Mouse (Mus musculus) intestine, postnatal 0 days (tissue): Measurements from ENCODE around the gene Fhl5. TPM values are rescaled to one million over a fixed set of nuclear protein-coding genes. Genes with fewer than 3 reads are reported as not detected.
A peak's percentile ranks its signal among the peaks of the same experiment; 100 is the strongest.
"Not testable (repeated sequence)": the region's sequence is repeated elsewhere in the genome, so short reads cannot be mapped to it uniquely, and the experiment has no call there.

ENCODE experiments used
- ATAC-seq: fragments of 200-750 bp; cut with Nextera tagmentation; 2 replicates; pipeline ENCODE4 v1.8.0; 2017; ENCODE audit warnings: mild to moderate bottlenecking, moderate TSS enrichment, moderate library complexity
- H3K27ac ChIP-seq: fragments of 300-500 bp; sonication (generic); 2 replicates; pipeline ENCODE4 v1.5.1; 2014; ENCODE audit warnings: mild to moderate bottlenecking, low read depth, low read length, moderate library complexity
- H3K27me3 ChIP-seq: fragments of 300-500 bp; sonication (generic); replicated peaks from 2 replicates; pipeline ENCODE4 v1.6.1; 2014; ENCODE audit warnings: low read length, mixed read lengths; ENCODE audit not compliant: control insufficient read depth, insufficient read depth
- H3K36me3 ChIP-seq: fragments of 300-500 bp; sonication (generic); 2 replicates; pipeline ENCODE4 v1.6.1; 2014; ENCODE audit warnings: mild to moderate bottlenecking, moderate library complexity; ENCODE audit not compliant: control insufficient read depth, insufficient read depth
- H3K4me1 ChIP-seq: fragments of 300-500 bp; sonication (generic); replicated peaks from 2 replicates; pipeline ENCODE4 v1.6.1; 2014; ENCODE audit warnings: antibody characterized with exemption, low read length, mixed read lengths; ENCODE audit not compliant: control insufficient read depth, insufficient read depth
- H3K4me2 ChIP-seq: fragments of 300-500 bp; sonication (generic); replicated peaks from 2 replicates; pipeline ENCODE4 v1.6.1; 2014; ENCODE audit warnings: low read depth, mild to moderate bottlenecking, moderate library complexity
- H3K4me3 ChIP-seq: fragments of 300-500 bp; sonication (generic); 2 replicates; pipeline ENCODE4 v1.5.1; 2014; ENCODE audit warnings: low read depth, low read length
- H3K9ac ChIP-seq: fragments of 300-500 bp; sonication (generic); 2 replicates; pipeline ENCODE4 v1.6.1; 2014; ENCODE audit warnings: mild to moderate bottlenecking, low read depth, low read length
- H3K9me3 ChIP-seq: fragments of 300-500 bp; sonication (generic); 2 replicates; pipeline ENCODE4 v1.6.1; 2016; ENCODE audit warnings: mixed run types; ENCODE audit not compliant: control insufficient read depth
- CTCF ChIP-seq: sonication (generic); IDR thresholded peaks from 2 replicates; pipeline ENCODE4 v1.5.1; 2016; ENCODE audit warnings: low read depth, mild to moderate bottlenecking, control low read depth, antibody characterized with exemption, moderate library complexity
- WGBS: fragments of 180-500 bp; shearing (Covaris S2); extraction: QIAGEN DNeasy Blood & Tissue Kit; methylation state at CpG from one replicate; pipeline ENCODE4 v1.1.7; 2014; 5-methylcytosine and 5-hydroxymethylcytosine counted together
- polyA plus RNA-seq: library from polyadenylated mRNA; unstranded; fragments of >200 nt; fragmentation: Nextera tagmentation; extraction: Ambion mirVana; gene quantifications from 2 replicates; pipeline ENCODE4 v1.2.1, GENCODE M21; 2015

Fhl5 gene
- polyA plus RNA-seq, 1 experiment from 2014 or later: 0.69 TPM

DNA sequence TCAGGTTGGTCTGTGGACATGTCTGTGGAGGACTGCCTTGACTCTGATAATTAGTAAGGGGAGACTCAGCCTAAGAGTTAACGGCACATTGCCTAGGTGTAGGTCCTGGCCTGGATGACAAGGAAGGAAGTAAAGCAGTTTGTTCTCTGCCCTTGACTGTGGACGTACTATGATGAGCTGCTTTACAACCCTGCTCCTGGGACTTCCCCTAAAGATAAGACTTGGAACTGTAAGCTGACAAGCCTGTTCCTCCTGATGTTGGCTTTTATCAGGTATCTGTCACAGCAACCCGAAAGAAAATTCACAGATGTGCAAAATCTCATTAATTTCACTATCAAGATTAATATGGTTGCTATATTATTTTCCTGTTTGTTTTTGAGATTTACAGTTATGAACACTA is 24.5 kb upstream of the Fhl5 start:
- H3K4me3 ChIP-seq: no peak overlapping the region

DNA sequence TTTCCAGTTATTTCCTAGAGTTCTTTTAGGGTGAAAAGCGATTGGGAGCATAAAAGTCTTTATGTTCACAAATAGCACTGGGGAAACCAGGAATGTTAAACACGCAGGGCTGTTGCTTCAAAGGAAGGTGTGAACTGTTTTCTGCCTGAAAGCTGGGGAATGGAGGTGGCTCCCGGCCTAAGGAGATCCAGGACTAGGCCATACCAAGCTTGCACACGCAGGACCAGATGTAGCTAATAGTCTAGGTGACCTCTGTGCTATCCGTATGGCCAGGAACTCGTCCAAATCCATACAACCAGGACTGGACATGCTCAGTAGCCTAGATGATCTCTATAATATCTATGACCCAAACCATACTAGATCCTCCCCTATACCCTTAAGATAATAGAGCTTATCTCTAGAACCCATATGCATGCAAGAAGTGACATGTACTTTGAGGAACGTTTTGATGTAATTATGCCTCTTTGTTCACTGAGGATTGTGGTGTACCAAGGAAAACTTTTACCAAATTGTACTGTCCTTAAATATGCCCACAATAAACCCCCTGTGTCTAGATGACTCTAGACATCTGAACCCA is 15.2 kb upstream of the Fhl5 start:
- Histone ChIP-seq H3K27me3 (no peaks in the 10 kb centered on the region), H3K27ac (no peak overlapping the region), H3K4me3 (no peak overlapping the region), H3K4me1 (no peaks in the 10 kb centered on the region), H3K9me3 (no peaks in the 10 kb centered on the region), H3K36me3 (peaks cover 47% of the 10 kb centered on the region), H3K9ac (no peak overlapping the region), H3K4me2 (no peak overlapping the region)
- ATAC-seq: no peak
- no peak for TF ChIP-seq CTCF
- WGBS: 91% methylated on average over 7 of the region's 7 CpGs

More for the DNA sequence above, 24.5 kb upstream of the Fhl5 start:
- WGBS: 55% methylated on average over 3 of the region's 3 CpGs
- Histone ChIP-seq H3K27ac (no peak overlapping the region), H3K9ac (no peak overlapping the region), H3K36me3 (peaks cover 49% of the 10 kb centered on the region), H3K4me2 (no peak overlapping the region), H3K9me3 (no peaks in the 10 kb centered on the region), H3K4me1 (no peaks in the 10 kb centered on the region), H3K27me3 (no peaks in the 10 kb centered on the region)
- no peak for TF ChIP-seq CTCF
- ATAC-seq: peak; percentile 71; the same call in 1 of the 2 replicates

- H3K27me3 ChIP-seq, ATAC-seq, H3K9ac ChIP-seq, H3K4me1 ChIP-seq, H3K4me3 ChIP-seq, H3K36me3 ChIP-seq, H3K9me3 ChIP-seq, H3K4me2 ChIP-seq, H3K27ac ChIP-seq: not testable (repeated sequence)
- WGBS: 100% methylated on average over 1 of the region's 1 CpGs
Observed at GRCm38 (mm10) chr4:25235663-25236062, 7.0 kb downstream of the Fhl5 start.

- H3K4me3 ChIP-seq: not testable (repeated sequence)
Observed at GRCm38 (mm10) chr4:25233767-25234166, 8.9 kb downstream of the Fhl5 start.

DNA sequence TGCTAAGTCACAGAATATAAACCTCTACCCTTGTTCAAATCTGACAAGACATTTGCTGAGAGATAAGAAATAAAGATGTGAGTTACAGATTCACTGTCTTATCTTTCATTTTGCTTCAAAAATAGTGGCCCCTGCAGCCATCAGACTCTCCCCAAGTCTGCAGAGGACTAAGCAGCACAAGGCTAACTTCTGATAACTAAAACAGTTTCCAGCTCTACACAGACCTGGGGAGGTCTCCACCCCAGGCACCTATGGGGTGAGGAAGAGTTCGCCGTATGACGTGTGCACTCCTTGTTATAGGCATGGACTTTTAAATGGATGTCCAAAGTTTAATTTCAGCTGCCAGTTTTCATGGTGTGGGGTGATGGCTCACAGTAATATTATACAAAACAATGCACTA is 10.1 kb downstream of the Fhl5 start:
- H3K27me3 ChIP-seq: no peaks in the 10 kb centered on the region
- WGBS: 86% methylated on average over 3 of the region's 3 CpGs
- H3K4me2 ChIP-seq: no peak overlapping the region
- no peaks in the 10 kb centered on the region for H3K9me3 ChIP-seq
- no peaks in the 10 kb centered on the region for H3K36me3 ChIP-seq
- H3K4me1 ChIP-seq: no peaks in the 10 kb centered on the region
- TF ChIP-seq CTCF: no peak
- ATAC-seq: no peak
- H3K9ac ChIP-seq: no peak overlapping the region
- H3K4me3 ChIP-seq: no peak overlapping the region
- H3K27ac ChIP-seq: no peak overlapping the region

More at GRCm38 (mm10) chr4:25233767-25234166, 8.9 kb downstream of the Fhl5 start:
- ATAC-seq, H3K4me1 ChIP-seq, H3K27ac ChIP-seq, H3K9me3 ChIP-seq, H3K36me3 ChIP-seq, H3K27me3 ChIP-seq, H3K9ac ChIP-seq, H3K4me2 ChIP-seq: not testable (repeated sequence)
- 85% methylated on average over 1 of the region's 1 CpGs for WGBS

DNA sequence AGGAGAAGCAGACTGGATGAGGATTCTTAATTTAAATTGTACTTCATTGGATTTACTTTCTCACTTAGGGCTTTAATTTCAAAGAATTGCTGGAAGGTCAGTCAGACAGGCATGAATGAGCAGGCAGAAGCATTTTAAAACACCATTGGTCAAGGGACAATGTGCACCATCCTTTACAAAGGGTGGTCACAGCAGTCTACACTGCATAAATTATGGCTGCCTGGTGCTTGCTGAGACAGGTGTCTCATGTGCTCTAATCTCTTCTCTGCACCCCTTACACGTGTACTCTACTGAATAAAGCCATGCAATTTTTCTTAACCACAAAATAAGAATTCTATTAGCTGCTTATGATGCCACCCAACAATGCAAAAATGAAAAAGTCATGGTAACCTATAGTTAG is 15.1 kb downstream of the Fhl5 start:
- H3K4me1 ChIP-seq: no peaks in the 10 kb centered on the region
- no peaks in the 10 kb centered on the region for H3K9me3 ChIP-seq
- no peak for TF ChIP-seq CTCF
- H3K36me3 ChIP-seq: no peaks in the 10 kb centered on the region
- no peak overlapping the region for H3K27ac ChIP-seq
- H3K4me3 ChIP-seq: no peak overlapping the region
- WGBS: 40% methylated on average over 1 of the region's 1 CpGs
- H3K4me2 ChIP-seq: no peak overlapping the region
- H3K9ac ChIP-seq: no peak overlapping the region
- H3K27me3 ChIP-seq: no peaks in the 10 kb centered on the region
- no peak for ATAC-seq

DNA sequence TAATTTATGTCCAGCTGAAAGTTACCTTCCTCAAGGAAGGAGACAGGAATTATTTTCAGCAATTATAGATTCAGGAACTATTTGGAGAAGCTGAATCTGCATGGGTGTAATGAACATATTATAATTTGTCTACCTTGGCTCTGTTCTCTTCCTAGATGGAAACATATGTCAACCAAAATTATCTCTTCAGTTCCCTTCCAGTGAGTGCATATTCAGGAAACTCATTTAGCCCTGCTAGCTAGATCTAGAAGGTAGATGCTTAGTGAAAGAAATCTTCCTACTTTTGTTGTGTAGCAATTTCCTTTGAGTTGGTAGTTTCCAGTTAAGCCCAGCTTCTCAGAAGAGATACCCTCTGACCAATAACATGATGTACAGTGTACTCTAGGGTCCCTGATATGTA is 20.7 kb downstream of the Fhl5 start:
- no peak for ATAC-seq
- Histone ChIP-seq H3K27ac (no peak overlapping the region), H3K9ac (no peak overlapping the region)

More for the DNA sequence above, 20.7 kb downstream of the Fhl5 start:
- no peak for TF ChIP-seq CTCF
- no peaks in the 10 kb centered on the region for H3K4me1 ChIP-seq
- H3K4me3 ChIP-seq: no peak overlapping the region
- H3K27me3 ChIP-seq: no peaks in the 10 kb centered on the region
- no peak overlapping the region for H3K4me2 ChIP-seq
- H3K36me3 ChIP-seq: no peaks in the 10 kb centered on the region
- no peaks in the 10 kb centered on the region for H3K9me3 ChIP-seq
